Mouse (Mus musculus) stomach, postnatal 0 days (tissue): ENCODE results near the gene Lman2. TPM values are rescaled to one million over a fixed set of nuclear protein-coding genes. Genes with fewer than 3 reads are reported as not detected.
A peak's percentile ranks its signal among the peaks of the same experiment; 100 is the strongest.

Source experiments
- ATAC-seq: fragments of 200-750 bp; cut with Nextera tagmentation; 2 replicates; pipeline ENCODE4 v1.8.0; 2017; ENCODE audit not compliant: low FRiP score, low TSS enrichment
- DNase-seq: peaks from one replicate; pipeline ENCODE4 v3.0.0-alpha.2; 2016; ENCODE audit warnings: low spot score
- H3K27ac ChIP-seq: fragments of 300-500 bp; sonication (generic); replicated peaks from 2 replicates; pipeline ENCODE4 v1.5.1; 2014; ENCODE audit warnings: mild to moderate bottlenecking, control low read depth
- H3K27me3 ChIP-seq: fragments of 300-500 bp; sonication (generic); 2 replicates; pipeline ENCODE4 v1.6.1; 2014; ENCODE audit warnings: low read length; ENCODE audit not compliant: control insufficient read depth, insufficient read depth
- H3K36me3 ChIP-seq: fragments of 300-500 bp; sonication (generic); 2 replicates; pipeline ENCODE4 v1.6.1; 2014; ENCODE audit warnings: low read length, mixed read lengths; ENCODE audit not compliant: control insufficient read depth, insufficient read depth
- H3K4me1 ChIP-seq: fragments of 300-500 bp; sonication (generic); replicated peaks from 2 replicates; pipeline ENCODE4 v1.6.1; 2014; ENCODE audit warnings: antibody characterized with exemption; ENCODE audit not compliant: control insufficient read depth, insufficient read depth
- H3K4me2 ChIP-seq: fragments of 300-500 bp; sonication (generic); replicated peaks from 2 replicates; pipeline ENCODE4 v1.6.1; 2014; ENCODE audit warnings: low read depth, mild to moderate bottlenecking, control low read depth, moderate library complexity
- H3K4me3 ChIP-seq: fragments of 300-500 bp; sonication (generic); 2 replicates; pipeline ENCODE4 v1.5.1; 2014; ENCODE audit warnings: low read depth, low read length, control low read depth
- H3K9ac ChIP-seq: fragments of 300-500 bp; sonication (generic); 2 replicates; pipeline ENCODE4 v1.6.1; 2014; ENCODE audit warnings: mild to moderate bottlenecking, low read length, control low read depth, mixed read lengths
- H3K9me3 ChIP-seq: fragments of 300-500 bp; sonication (generic); 2 replicates; pipeline ENCODE4 v1.6.1; 2016; ENCODE audit warnings: low read length; ENCODE audit not compliant: control insufficient read depth
- CTCF ChIP-seq: IDR thresholded peaks from 2 replicates; pipeline ENCODE4 v1.5.1; 2016; ENCODE audit warnings: antibody characterized with exemption, low read depth, mild to moderate bottlenecking, moderate library complexity
- EP300 ChIP-seq: optimal IDR thresholded peaks from 2 replicates; pipeline ENCODE3; 2016; ENCODE audit warnings: antibody characterized with exemption
- WGBS: fragments of 180-500 bp; shearing (Covaris S2); extraction: QIAGEN DNeasy Blood & Tissue Kit; methylation state at CpG from one replicate; pipeline ENCODE4 v1.1.7; 2014; 5-methylcytosine and 5-hydroxymethylcytosine counted together
- polyA plus RNA-seq: library from polyadenylated mRNA; unstranded; fragments of >200 nt; fragmentation: Nextera tagmentation; extraction: Ambion mirVana; gene quantifications from 2 replicates; pipeline ENCODE4 v1.2.1, GENCODE M21; 2015

Gene Lman2
- polyA plus RNA-seq, 1 experiment from 2014 or later: 73.7 TPM

- Histone ChIP-seq H3K4me1 (peaks cover 10% of the 10 kb centered on the region; the same call in 1 of the 2 replicates), H3K36me3 (peaks cover 3% of the 10 kb centered on the region), H3K4me3 (peak overlapping the region; percentile 63), H3K9me3 (no peaks in the 10 kb centered on the region), H3K9ac (peak overlapping the region; percentile 65; the same call in 1 of the 2 replicates), H3K27ac (0 out of 2 replicates have a peak overlapping the region, but pooled peaks have one; percentile 71), H3K4me2 (peak overlapping the region; percentile 92), H3K27me3 (no peaks in the 10 kb centered on the region)
- TF ChIP-seq CTCF: peak; percentile 60
- no peak for TF ChIP-seq EP300
- 51% methylated on average over 14 of the region's 14 CpGs for WGBS
- DNase-seq (no peak), ATAC-seq (no peak)
Observed at GRCm38 (mm10) chr13:55330567-55331400, 31.8 kb downstream of the Lman2 start.

DNA sequence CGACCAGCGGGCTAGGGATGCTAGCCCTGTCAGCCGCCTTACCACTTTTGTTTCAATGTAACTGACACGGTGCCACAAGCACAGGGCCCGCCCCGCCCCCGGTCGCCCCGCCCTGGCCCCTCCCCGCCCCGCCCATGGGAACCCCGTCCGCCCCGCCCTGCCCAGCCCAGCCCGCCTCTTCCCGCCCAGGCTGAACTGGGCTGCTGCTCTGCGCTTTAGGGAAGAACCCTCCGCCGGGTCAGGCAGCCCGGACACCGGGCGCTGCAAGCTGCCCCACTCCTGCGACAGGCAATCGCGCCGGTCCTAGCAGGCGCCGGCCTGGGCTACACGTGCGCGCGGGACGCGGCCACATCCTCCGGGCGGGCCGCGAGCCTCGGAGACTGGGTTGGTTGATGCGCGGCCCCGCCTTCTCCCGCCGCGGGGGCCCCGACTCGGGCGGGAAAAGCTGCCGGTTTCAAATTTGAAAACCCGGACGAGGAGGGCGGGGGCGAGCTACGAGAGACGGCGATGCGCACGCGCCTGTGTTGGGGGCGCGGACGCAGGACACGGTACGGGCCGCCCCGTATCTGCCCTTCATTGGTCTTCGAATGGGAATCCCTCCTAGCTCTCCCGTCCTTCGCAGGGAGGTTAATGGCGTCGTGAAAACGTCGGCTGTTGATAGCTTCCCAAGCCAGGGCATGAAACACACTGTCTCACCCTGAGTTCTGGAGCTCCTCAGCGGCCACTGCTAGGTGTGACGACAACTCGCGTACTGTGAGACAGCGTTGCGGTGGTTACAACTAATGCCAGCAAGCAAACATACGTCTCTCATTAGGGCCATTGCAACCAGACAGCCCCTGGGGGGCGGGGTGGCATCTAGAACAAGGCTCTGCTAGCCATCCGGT, 32.7 kb downstream of the Lman2 start, which contains the start of gene Mxd3:
Gene Mxd3 (minus strand): TSS at position 141 of the 884 bp plus-strand sequence.
- no peak for TF ChIP-seq CTCF
- no peak for TF ChIP-seq EP300
- WGBS: under 1% methylated on average over 74 of the region's 82 CpGs
- peak within 1 kb of the TSS; percentile 92 for H3K4me2 ChIP-seq
- H3K9ac ChIP-seq: peak within 1 kb of the TSS; percentile 65
- H3K27ac ChIP-seq: peak within 1 kb of the TSS; percentile 71
- no peaks in the 10 kb centered on the region for H3K9me3 ChIP-seq
- peaks cover 10% of the 10 kb centered on the region; the same call in 1 of the 2 replicates for H3K4me1 ChIP-seq
- peak within 1 kb of the TSS; percentile 63 for H3K4me3 ChIP-seq
- H3K27me3 ChIP-seq: no peaks in the 10 kb centered on the region
- peaks cover 10% of the 10 kb centered on the region for H3K36me3 ChIP-seq
- DNase-seq: peak; percentile 90
- ATAC-seq: peak; percentile 81

GRCm38 (mm10) chr13:55329109-55329682, 33.4 kb downstream of the Lman2 start:
- no peaks in the 10 kb centered on the region for H3K27me3 ChIP-seq
- DNase-seq (no peak), ATAC-seq (no peak; the same call in 1 of the 2 replicates)
- TF ChIP-seq EP300 (no peak), CTCF (no peak)
- peaks cover 10% of the 10 kb centered on the region; the same call in 1 of the 2 replicates for H3K4me1 ChIP-seq
- H3K27ac ChIP-seq: peak overlapping the region; percentile 35; the same call in 1 of the 2 replicates
- H3K9me3 ChIP-seq: no peaks in the 10 kb centered on the region
- peak overlapping the region; percentile 65 for H3K9ac ChIP-seq
- peak overlapping the region; percentile 92 for H3K4me2 ChIP-seq
- H3K36me3 ChIP-seq: peaks cover 10% of the 10 kb centered on the region
- under 1% methylated on average over 27 of the region's 29 CpGs for WGBS
- H3K4me3 ChIP-seq: peak overlapping the region; percentile 63

GRCm38 (mm10) chr13:55328641-55329040, 33.9 kb downstream of the Lman2 start:
- Histone ChIP-seq H3K9me3 (no peaks in the 10 kb centered on the region), H3K4me3 (peak overlapping the region; percentile 63), H3K4me2 (peak overlapping the region; percentile 92), H3K27ac (no peak overlapping the region), H3K4me1 (peaks cover 10% of the 10 kb centered on the region; the same call in 1 of the 2 replicates), H3K36me3 (peaks cover 12% of the 10 kb centered on the region), H3K9ac (peak overlapping the region; percentile 5; the same call in 1 of the 2 replicates), H3K27me3 (no peaks in the 10 kb centered on the region)
- ATAC-seq (no peak), DNase-seq (no peak)
- no peak for TF ChIP-seq EP300
- no peak for TF ChIP-seq CTCF
- 71% methylated on average over 4 of the region's 4 CpGs for WGBS

DNA sequence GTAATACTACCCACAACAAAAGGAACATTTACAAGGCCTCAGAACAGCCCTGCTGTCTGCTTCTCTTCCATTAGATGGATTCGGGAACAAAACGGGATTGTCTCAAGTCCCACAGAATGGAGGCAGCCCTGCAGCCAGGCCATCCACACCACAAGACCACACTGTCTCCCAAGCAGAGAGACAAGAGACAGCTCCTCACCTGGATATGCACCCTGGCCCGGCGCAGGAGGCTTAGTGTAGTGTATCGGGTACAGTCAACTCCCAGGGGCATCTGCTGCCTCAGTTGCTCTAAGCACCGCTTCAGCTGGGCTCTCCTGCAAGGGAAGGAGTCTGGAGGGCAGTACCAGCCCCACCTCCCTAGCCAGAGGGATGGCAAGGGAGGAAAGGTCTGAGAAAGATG, 34.4 kb downstream of the Lman2 start:
- Histone ChIP-seq H3K4me1 (peaks cover 10% of the 10 kb centered on the region; the same call in 1 of the 2 replicates), H3K9ac (peak overlapping the region; percentile 32; the same call in 1 of the 2 replicates), H3K27ac (no peak overlapping the region), H3K36me3 (peaks cover 12% of the 10 kb centered on the region), H3K9me3 (no peaks in the 10 kb centered on the region), H3K4me3 (no peak overlapping the region), H3K27me3 (no peaks in the 10 kb centered on the region), H3K4me2 (peak overlapping the region; percentile 92)
- no peak for ATAC-seq
- WGBS: 90% methylated on average over 6 of the region's 6 CpGs
- DNase-seq: no peak
- TF ChIP-seq CTCF: no peak
- TF ChIP-seq EP300: no peak
